In the genomic region with DNA sequence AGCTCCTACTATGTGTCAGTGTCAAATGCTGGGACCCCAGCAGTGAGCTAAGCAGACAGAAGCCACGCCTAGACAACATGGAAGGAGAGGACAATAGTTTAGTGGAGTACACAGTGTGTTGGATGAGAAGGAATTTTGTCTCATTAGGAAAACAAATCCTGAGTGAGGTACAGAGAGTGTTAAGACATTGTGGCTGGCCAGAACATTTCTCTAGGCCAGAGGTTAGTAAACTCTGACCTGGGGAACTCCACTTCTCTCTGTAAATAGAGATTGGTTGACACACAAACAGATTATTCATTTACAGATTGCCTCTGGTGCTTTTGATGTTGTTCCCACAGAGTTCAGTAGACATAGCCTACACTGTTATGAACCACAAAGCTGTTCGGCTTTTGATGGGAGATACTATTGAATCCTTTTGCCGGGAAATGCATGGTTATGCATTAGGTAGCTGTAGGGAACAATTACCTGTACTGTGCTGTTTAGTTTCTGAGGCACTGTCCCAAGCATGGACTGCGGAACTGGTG, we compare ENCODE assay signal across 26 mouse cellular contexts. TPM values are rescaled to one million over a fixed set of nuclear protein-coding genes. Genes with fewer than 3 reads are reported as not detected.
DNase-seq lines count a peak whose midpoint lies in the region; ATAC-seq and TF ChIP-seq lines count a peak whose summit lies in the region.
"Had no signal": no experiment of that assay in that cellular context is flagged by ENCODE, and none has a peak within 500 bp of the region (broad histone marks: within the 10 kb centered on the region; RNA-seq: fewer than 3 reads in every experiment).

No protein-coding gene starts in this region.

- H3K4me1 ChIP-seq in kidney, adult 2 months (ENCODE audit: control insufficient read depth, insufficient read depth, low read length): no peaks in the 10 kb centered on the region
- H3K4me1 ChIP-seq in kidney, embryonic 16.5 days (ENCODE audit: insufficient read depth, low read length): no peaks in the 10 kb centered on the region
- H3K4me1 ChIP-seq in liver, embryonic 12.5 days: no peaks in the 10 kb centered on the region
- no peaks in the 10 kb centered on the region for H3K4me1 ChIP-seq in liver, embryonic 16.5 days (ENCODE audit: control insufficient read depth, low read depth, low read length)
- H3K4me1 ChIP-seq: embryonic facial prominence, embryonic 10.5 days; forebrain, embryonic 13.5 days; heart, embryonic 15.5 days had no signal

- no peaks in the 10 kb centered on the region for H3K9me3 ChIP-seq in kidney, embryonic 16.5 days (ENCODE audit: low read length)
- H3K9me3 ChIP-seq in liver, embryonic 12.5 days (replicated peaks): no peaks in the 10 kb centered on the region
- no peaks in the 10 kb centered on the region for H3K9me3 ChIP-seq in liver, embryonic 16.5 days (replicated peaks; ENCODE audit: control insufficient read depth, low read length)
- H3K9me3 ChIP-seq: embryonic facial prominence, embryonic 10.5 days; forebrain, embryonic 13.5 days; G1E; heart, embryonic 15.5 days had no signal

- peak; percentile 26 for DNase-seq in kidney, adult 2 months
- DNase-seq in R1 (ENCODE audit: low read depth, low spot score): peak; percentile 24
- no peak for DNase-seq in ovary, adult 18-20 months (ENCODE audit: low spot score)
- DNase-seq in cerebellum, adult 18-20 months: no peak
- DNase-seq in right cerebral cortex, adult 2 months (ENCODE audit: low spot score in 2 of 2): no peak
- DNase-seq: adrenal gland, adult 2 months; adrenal gland, postnatal 25 days; B cell, adult 2 months; cerebellum, adult 11 months; cerebellum, adult 9-10 months; cerebellum, postnatal 25 days; forebrain, postnatal 0 days; gastrocnemius, postnatal 14 days; heart, adult 2 months; heart, postnatal 14 days had no signal

- no peak for ATAC-seq in kidney, embryonic 16.5 days (ENCODE audit: low FRiP score, low TSS enrichment)
- ATAC-seq in liver, embryonic 12.5 days: peak; percentile 54; the same call in 1 of the 2 replicates
- ATAC-seq in liver, embryonic 16.5 days (ENCODE audit: low read depth): peak; percentile 85
- ATAC-seq: activated CD4-positive, CD25-positive, alpha-beta regulatory T cell, adult 4 months; CD4-positive, CD25-positive, alpha-beta regulatory T cell, adult 4 months; forebrain, embryonic 13.5 days; forebrain, postnatal 0 days had no signal

- no peak for TF ChIP-seq POLR2A in kidney, adult 2 months (IDR thresholded peaks at IDR 0.05; ENCODE audit: low read depth, low read length)

- TF ChIP-seq CTCF in kidney, adult 2 months (conservative IDR thresholded peaks at IDR 0.05; ENCODE audit: insufficient read depth, insufficient read length, low read depth, low read length): no peak

- H3K27me3 ChIP-seq in kidney, adult 2 months (replicated peaks; ENCODE audit: control insufficient read depth, insufficient read depth, low read length): no peaks in the 10 kb centered on the region
- H3K27me3 ChIP-seq in kidney, embryonic 16.5 days (ENCODE audit: insufficient read depth, low read length): peaks cover 11% of the 10 kb centered on the region; the same call in 1 of the 2 replicates
- no peaks in the 10 kb centered on the region; the same call in 1 of the 2 replicates for H3K27me3 ChIP-seq in liver, embryonic 12.5 days (replicated peaks)
- H3K27me3 ChIP-seq in liver, embryonic 16.5 days (ENCODE audit: control insufficient read depth, insufficient read depth, low read depth, low read length): no peaks in the 10 kb centered on the region
- H3K27me3 ChIP-seq: heart, embryonic 15.5 days had no signal

- no peak overlapping the region for H3K4me2 ChIP-seq in kidney, embryonic 16.5 days (replicated peaks; ENCODE audit: low read depth, low read length)
- no peak overlapping the region for H3K4me2 ChIP-seq in liver, embryonic 12.5 days
- H3K4me2 ChIP-seq in liver, embryonic 16.5 days (ENCODE audit: low read depth, low read length): no peak overlapping the region
- H3K4me2 ChIP-seq: forebrain, embryonic 13.5 days; heart, embryonic 11.5 days; heart, embryonic 15.5 days; hindbrain, embryonic 14.5 days had no signal

- no peaks in the 10 kb centered on the region for H3K36me3 ChIP-seq in kidney, adult 2 months (ENCODE audit: control insufficient read depth, insufficient read depth, low read length)
- no peaks in the 10 kb centered on the region for H3K36me3 ChIP-seq in kidney, embryonic 16.5 days (ENCODE audit: insufficient read depth, low read length)
- H3K36me3 ChIP-seq in liver, embryonic 12.5 days: no peaks in the 10 kb centered on the region
- H3K36me3 ChIP-seq in liver, embryonic 16.5 days (ENCODE audit: control insufficient read depth, insufficient read depth): no peaks in the 10 kb centered on the region
- H3K36me3 ChIP-seq: embryonic facial prominence, embryonic 10.5 days; G1E; heart, embryonic 15.5 days had no signal

- no peak overlapping the region for H3K27ac ChIP-seq in kidney, adult 2 months (ENCODE audit: insufficient read depth, low read depth, low read length)
- no peak overlapping the region for H3K27ac ChIP-seq in kidney, embryonic 16.5 days (ENCODE audit: low read length)
- no peak overlapping the region for H3K27ac ChIP-seq in liver, embryonic 12.5 days
- H3K27ac ChIP-seq in liver, embryonic 16.5 days (ENCODE audit: low read length): no peak overlapping the region
- H3K27ac ChIP-seq: embryonic facial prominence, embryonic 10.5 days; forebrain, embryonic 13.5 days; heart, adult 2 months; heart, embryonic 15.5 days; hindbrain, embryonic 14.5 days had no signal

- no peak overlapping the region for H3K4me3 ChIP-seq in kidney, adult 2 months (ENCODE audit: insufficient read depth, low read depth, low read length)
- H3K4me3 ChIP-seq in kidney, embryonic 16.5 days (ENCODE audit: low read length): no peak overlapping the region
- H3K4me3 ChIP-seq in liver, embryonic 12.5 days: no peak overlapping the region
- H3K4me3 ChIP-seq in liver, embryonic 16.5 days (ENCODE audit: low read depth, low read length): no peak overlapping the region
- H3K4me3 ChIP-seq: embryonic facial prominence, embryonic 10.5 days; forebrain, embryonic 13.5 days; heart, adult 2 months; heart, embryonic 15.5 days had no signal

- WGBS in kidney, adult 2 months: 56% methylated on average over 4 of the region's 4 CpGs
- 90% methylated on average over 4 of the region's 4 CpGs for WGBS in kidney, embryonic 16.5 days
- 62% methylated on average over 4 of the region's 4 CpGs for WGBS in liver, embryonic 12.5 days (ENCODE audit: insufficient replicate concordance)
- 46% methylated on average over 4 of the region's 4 CpGs for WGBS in liver, embryonic 16.5 days (ENCODE audit: insufficient replicate concordance)

- no peak overlapping the region for H3K9ac ChIP-seq in kidney, embryonic 16.5 days (replicated peaks; ENCODE audit: low read length)
- no peak overlapping the region for H3K9ac ChIP-seq in liver, embryonic 12.5 days
- H3K9ac ChIP-seq in liver, embryonic 16.5 days (ENCODE audit: low read depth, low read length): no peak overlapping the region
- H3K9ac ChIP-seq: forebrain, embryonic 13.5 days; forebrain, postnatal 0 days; heart, embryonic 15.5 days; hindbrain, embryonic 14.5 days had no signal

RNA-seq across cellular contexts. Expression of a gene that starts 22.5 kb away (rescaled TPM):
- polyA plus RNA-seq in kidney, adult 2 months (2012; rRNA removed): 0.44 and 0.62 TPM in 2 replicates
- polyA plus RNA-seq in kidney, embryonic 16.5 days (2015; fragmentation: Nextera tagmentation; extraction: Ambion mirVana): 1.3 and 1.4 TPM in 2 replicates
- polyA plus RNA-seq in liver, embryonic 12.5 days (2016; fragmentation: Nextera tagmentation; extraction: Ambion mirVana): 0.25 and 0.72 TPM in 2 replicates
- polyA plus RNA-seq in liver, embryonic 16.5 days (2015; fragmentation: Nextera tagmentation; extraction: Ambion mirVana): 0.16 and 0.54 TPM in 2 replicates
- polyA plus RNA-seq: activated CD4-positive, CD25-positive, alpha-beta regulatory T cell, adult 4 months; CD4-positive, CD25-positive, alpha-beta regulatory T cell, adult 4 months; G1E had no signal

Comparison
In these comparisons a context has a peak if more than half of its experiments do, and no peak if none do; other contexts are left out.
1. DNase-seq: peak in kidney, adult 2 months (single experiment) and R1 (single experiment); none in ovary, adult 18-20 months (single experiment), cerebellum, adult 18-20 months (0 of 2) and right cerebral cortex, adult 2 months (0 of 2).